Mouse (Mus musculus) embryonic facial prominence, embryonic 11.5 days (tissue): ENCODE results near the gene Rgmb. TPM values are rescaled to one million over a fixed set of nuclear protein-coding genes. Genes with fewer than 3 reads are reported as not detected.

Experiments used
- ATAC-seq: fragments of 200-750 bp; cut with Nextera tagmentation; replicated peaks from 2 replicates; pipeline ENCODE4 v1.8.0; 2017; ENCODE audit warnings: low read depth; ENCODE audit not compliant: insufficient number of reproducible peaks, low FRiP score, low TSS enrichment
- DNase-seq: peaks from one replicate; pipeline ENCODE4 v3.0.0-alpha.2; 2015; ENCODE audit warnings: low spot score
- H3K27ac ChIP-seq: fragments of 300-500 bp; sonication (generic); replicated peaks from 2 replicates; pipeline ENCODE4 v1.5.1; 2014; ENCODE audit warnings: mild to moderate bottlenecking, low read depth, low read length, control low read depth
- H3K27me3 ChIP-seq: fragments of 300-500 bp; sonication (generic); 2 replicates; pipeline ENCODE4 v1.6.1; 2014; ENCODE audit warnings: mild to moderate bottlenecking, low read length, moderate library complexity, mixed read lengths; ENCODE audit not compliant: control insufficient read depth, insufficient read depth
- H3K36me3 ChIP-seq: fragments of 300-500 bp; sonication (generic); replicated peaks from 2 replicates; pipeline ENCODE4 v1.6.1; 2014; ENCODE audit warnings: low read depth, mild to moderate bottlenecking, low read length, moderate library complexity, mixed read lengths; ENCODE audit not compliant: control insufficient read depth, insufficient read depth
- H3K4me1 ChIP-seq: fragments of 300-500 bp; sonication (generic); 2 replicates; pipeline ENCODE4 v1.6.1; 2014; ENCODE audit warnings: low read length, mixed read lengths; ENCODE audit not compliant: control insufficient read depth, insufficient read depth
- H3K4me2 ChIP-seq: fragments of 300-500 bp; sonication (generic); 2 replicates; pipeline ENCODE4 v1.6.1; 2014; ENCODE audit warnings: low read depth, mild to moderate bottlenecking, control low read depth, low read length, moderate library complexity
- H3K4me3 ChIP-seq: fragments of 300-500 bp; sonication (generic); 2 replicates; pipeline ENCODE4 v1.5.1; 2014; ENCODE audit warnings: low read depth, low read length, control low read depth
- H3K9ac ChIP-seq: fragments of 300-500 bp; sonication (generic); replicated peaks from 2 replicates; pipeline ENCODE4 v1.6.1; 2014; ENCODE audit warnings: mild to moderate bottlenecking, control low read depth, low read length
- H3K9me3 ChIP-seq: fragments of 300-500 bp; sonication (generic); replicated peaks from 2 replicates; pipeline ENCODE4 v1.6.1; 2016; ENCODE audit warnings: mild to moderate bottlenecking, low read length, inconsistent platforms, mixed read lengths; ENCODE audit not compliant: control insufficient read depth
- WGBS: fragments of 180-500 bp; shearing (Covaris S2); extraction: QIAGEN DNeasy Blood & Tissue Kit; methylation state at CpG from one replicate; pipeline ENCODE4 v1.1.7; 2014; 5-methylcytosine and 5-hydroxymethylcytosine counted together
- polyA plus RNA-seq: library from polyadenylated mRNA; unstranded; fragments of >200 nt; fragmentation: Nextera tagmentation; extraction: Ambion mirVana; gene quantifications from 2 replicates; pipeline ENCODE4 v1.2.1, GENCODE M21; 2014

Rgmb gene
- 26.0 and 28.9 TPM in 2 replicates for polyA plus RNA-seq

DNA sequence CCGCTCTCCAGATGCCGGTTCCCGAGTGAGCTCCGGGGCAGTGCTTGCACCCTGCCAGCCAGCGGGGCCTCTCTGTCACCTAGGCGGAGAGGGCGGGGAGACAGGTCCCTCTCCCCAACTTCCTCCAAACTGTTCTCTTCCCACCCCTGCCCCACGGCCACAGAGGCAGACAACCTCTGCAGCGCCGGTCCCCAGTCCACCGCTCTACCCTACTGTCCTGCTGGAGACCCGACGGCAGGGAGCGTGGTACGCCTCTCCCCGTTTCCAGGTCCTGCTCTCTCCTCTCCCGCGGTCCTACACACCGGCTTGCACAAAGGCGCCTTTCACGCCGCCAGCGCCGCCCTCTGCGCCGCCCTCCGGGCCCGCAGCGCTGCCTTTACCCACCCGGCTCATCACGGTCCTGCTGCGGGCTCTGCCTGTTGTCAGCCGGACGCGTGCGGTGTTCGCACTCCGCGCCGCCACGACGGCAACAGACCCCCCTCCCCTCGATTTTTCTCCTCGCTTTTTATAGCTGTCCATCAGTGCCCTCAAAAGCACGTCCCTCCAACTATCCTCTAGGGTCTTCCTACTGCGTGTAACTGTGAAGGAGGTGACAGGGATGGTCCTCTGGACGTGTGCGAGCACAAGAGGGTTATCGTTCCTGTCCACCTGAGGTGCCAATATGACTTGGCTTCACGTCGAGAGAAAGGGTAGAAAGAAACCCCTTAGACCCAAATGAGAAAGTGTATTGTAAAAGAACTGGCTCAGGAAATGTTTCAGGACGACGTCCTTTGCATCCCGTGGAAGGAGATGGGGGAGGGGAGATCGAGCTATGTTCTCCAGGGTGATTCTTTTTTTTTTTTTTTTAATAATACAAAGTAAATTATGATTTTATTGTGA, at the start of gene Rgmb:
Gene Rgmb (minus strand): TSS at position 274 of the 879 bp plus-strand sequence.
- peak; percentile 49 for ATAC-seq
- H3K9me3 ChIP-seq = no peaks in the 10 kb centered on the region
- 1% methylated on average over 55 of the region's 55 CpGs for WGBS
- H3K36me3 ChIP-seq = no peaks in the 10 kb centered on the region
- H3K4me2 ChIP-seq = peak within 1 kb of the TSS; percentile 91
- no peaks in the 10 kb centered on the region; the same call in none of the 2 replicates for H3K4me1 ChIP-seq
- peak within 1 kb of the TSS; percentile 80 for H3K27ac ChIP-seq
- H3K27me3 ChIP-seq = no peaks in the 10 kb centered on the region
- peak within 1 kb of the TSS; percentile 77 for H3K9ac ChIP-seq
- peak; percentile 36 for DNase-seq
- H3K4me3 ChIP-seq = peak within 1 kb of the TSS; percentile 59

DNA sequence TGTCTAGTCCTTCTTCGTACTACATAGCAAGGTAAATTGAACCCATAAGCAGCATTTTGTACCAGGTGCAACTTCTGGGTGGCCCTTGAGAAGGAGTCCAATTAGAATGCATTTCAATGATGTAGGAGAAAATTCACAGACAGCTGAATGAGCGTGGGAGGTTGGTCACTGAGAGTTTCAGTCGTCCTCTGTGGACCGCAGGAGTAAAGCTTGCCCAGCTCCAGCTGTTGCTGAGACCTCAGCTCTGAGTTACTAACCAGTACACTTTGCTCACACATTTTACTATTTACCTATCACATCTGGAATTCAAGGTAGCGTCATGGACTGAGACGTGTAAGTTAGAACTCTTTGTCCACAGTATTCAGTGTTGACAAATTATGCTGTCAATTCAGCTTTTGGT, 43.9 kb upstream of the Rgmb start:
- H3K36me3 ChIP-seq = no peaks in the 10 kb centered on the region
- DNase-seq (no peak), ATAC-seq (no peak)
- H3K27me3 ChIP-seq = no peaks in the 10 kb centered on the region
- WGBS = 66% methylated on average over 6 of the region's 6 CpGs
- no peak overlapping the region for H3K4me2 ChIP-seq
- H3K9ac ChIP-seq = no peak overlapping the region
- H3K4me3 ChIP-seq = no peak overlapping the region
- H3K27ac ChIP-seq = no peak overlapping the region
- H3K4me1 ChIP-seq = no peaks in the 10 kb centered on the region
- H3K9me3 ChIP-seq = no peaks in the 10 kb centered on the region

DNA sequence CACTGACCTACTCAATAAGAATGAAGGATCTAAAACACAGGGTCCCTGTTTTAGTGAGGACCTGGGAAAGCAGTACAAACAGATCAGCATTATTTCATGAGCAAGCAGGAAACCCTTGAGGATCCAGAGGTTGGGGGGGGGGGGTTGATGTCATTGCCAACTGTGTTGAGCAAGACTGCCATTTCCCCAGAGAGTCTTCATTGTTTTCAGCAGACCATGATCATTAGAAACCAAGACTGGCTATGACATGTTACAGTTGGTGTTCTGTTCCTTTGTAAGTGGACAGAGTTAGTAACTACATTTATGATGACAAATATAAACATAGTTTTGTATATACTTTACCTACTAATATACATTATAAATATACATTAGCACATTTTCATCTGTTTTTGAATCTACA, 41.3 kb upstream of the Rgmb start:
- no peak for ATAC-seq
- Histone ChIP-seq H3K27ac (no peak overlapping the region), H3K9ac (no peak overlapping the region), H3K9me3 (no peaks in the 10 kb centered on the region), H3K36me3 (no peaks in the 10 kb centered on the region), H3K27me3 (no peaks in the 10 kb centered on the region), H3K4me3 (no peak overlapping the region), H3K4me2 (no peak overlapping the region), H3K4me1 (no peaks in the 10 kb centered on the region)
- no peak for DNase-seq

DNA sequence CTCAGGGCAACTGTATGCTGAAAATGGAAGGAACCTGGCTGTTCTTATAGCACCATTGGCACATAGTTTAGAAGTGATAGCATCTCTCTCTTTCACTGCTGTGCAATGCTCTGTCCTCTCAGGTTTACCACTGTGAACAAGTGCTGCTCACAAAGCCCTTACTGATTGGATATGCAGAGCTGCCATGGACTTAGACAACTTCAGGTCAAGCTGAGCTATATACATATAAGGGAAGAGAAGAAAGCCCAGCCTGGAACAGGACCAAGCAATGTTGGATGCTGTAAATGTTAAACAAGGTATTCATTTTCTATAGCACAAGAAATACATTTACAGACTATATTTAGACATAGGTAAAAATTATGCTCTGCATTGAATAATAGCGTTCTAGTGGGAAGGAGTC, 34.4 kb upstream of the Rgmb start:
- DNase-seq (no peak), ATAC-seq (no peak)
- no peaks in the 10 kb centered on the region for H3K36me3 ChIP-seq
- H3K4me3 ChIP-seq = no peak overlapping the region
- H3K4me1 ChIP-seq = no peaks in the 10 kb centered on the region
- H3K27me3 ChIP-seq = no peaks in the 10 kb centered on the region
- 90% methylated on average over 1 of the region's 1 CpGs for WGBS
- no peak overlapping the region for H3K9ac ChIP-seq
- no peak overlapping the region for H3K27ac ChIP-seq
- H3K4me2 ChIP-seq = no peak overlapping the region
- H3K9me3 ChIP-seq = no peaks in the 10 kb centered on the region

DNA sequence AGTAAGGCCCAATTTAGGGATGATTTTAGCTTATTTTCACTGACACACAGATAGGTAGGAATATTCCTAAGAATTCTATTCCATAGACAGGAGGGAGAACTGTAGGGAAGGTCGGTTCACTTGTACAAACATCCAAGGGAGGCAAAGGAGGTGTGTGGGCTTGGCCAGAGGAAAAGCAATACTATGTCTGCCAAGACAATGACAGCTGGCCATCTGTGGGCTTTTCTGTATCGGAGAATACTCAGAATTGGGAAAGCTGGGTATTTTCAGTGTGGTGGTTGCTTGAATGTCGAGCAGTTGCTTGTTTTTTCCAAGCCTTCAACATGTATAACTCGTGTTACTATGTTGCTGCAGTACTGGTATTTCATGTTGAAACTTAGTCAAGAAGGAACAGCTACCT, 31.5 kb upstream of the Rgmb start:
- Histone ChIP-seq H3K4me3 (no peak overlapping the region), H3K27me3 (no peaks in the 10 kb centered on the region), H3K9me3 (no peaks in the 10 kb centered on the region), H3K36me3 (no peaks in the 10 kb centered on the region), H3K4me1 (no peaks in the 10 kb centered on the region), H3K27ac (no peak overlapping the region), H3K9ac (no peak overlapping the region), H3K4me2 (no peak overlapping the region)
- ATAC-seq = no peak
- DNase-seq = no peak
- 82% methylated on average over 4 of the region's 4 CpGs for WGBS

DNA sequence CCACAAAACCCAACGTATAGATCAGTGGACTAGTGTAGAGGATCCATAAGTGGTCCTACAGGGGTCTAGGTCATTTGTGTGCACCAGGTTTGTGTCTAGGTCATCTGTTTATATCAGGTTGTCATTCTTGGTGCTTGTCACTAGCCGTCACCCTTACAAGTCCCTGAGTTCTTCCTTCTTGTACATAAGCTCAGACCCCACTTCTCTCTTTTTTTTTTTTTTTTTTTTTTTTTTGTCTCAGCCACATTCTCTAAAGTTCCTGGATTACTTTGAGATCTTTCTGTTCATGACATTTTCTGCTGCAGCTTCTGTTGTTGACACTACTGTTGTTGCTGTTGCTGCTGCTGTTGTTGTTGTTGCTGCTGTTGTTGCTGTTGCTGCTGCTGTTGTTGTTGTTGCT, 22.3 kb upstream of the Rgmb start:
- WGBS = 82% methylated on average over 2 of the region's 2 CpGs
- ATAC-seq = no peak
- H3K9me3 ChIP-seq = no peaks in the 10 kb centered on the region

DNA sequence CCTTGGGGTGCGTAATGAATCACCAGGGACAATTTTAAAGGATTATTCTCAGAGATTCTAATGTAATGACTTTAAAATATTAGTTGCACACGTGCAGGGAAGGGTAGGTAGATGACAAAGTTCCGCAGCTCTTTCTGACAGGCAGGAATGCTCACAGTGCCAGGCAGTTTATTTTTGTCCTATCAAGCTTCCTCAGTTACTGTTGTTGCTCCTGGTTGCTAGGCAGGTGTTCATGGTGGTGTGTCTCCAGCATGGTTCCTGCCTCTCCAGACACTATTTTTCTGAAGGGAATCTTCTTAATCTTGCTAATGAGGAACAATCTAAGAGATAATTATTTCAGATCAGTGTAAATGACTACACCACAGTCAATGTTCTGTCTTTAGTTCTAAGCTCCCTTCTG, 19.7 kb upstream of the Rgmb start:
- no peaks in the 10 kb centered on the region for H3K27me3 ChIP-seq
- no peak overlapping the region for H3K4me3 ChIP-seq
- no peaks in the 10 kb centered on the region for H3K36me3 ChIP-seq
- H3K9me3 ChIP-seq = no peaks in the 10 kb centered on the region
- H3K9ac ChIP-seq = no peak overlapping the region
- DNase-seq = no peak
- H3K4me2 ChIP-seq = no peak overlapping the region
- H3K4me1 ChIP-seq = no peaks in the 10 kb centered on the region
- H3K27ac ChIP-seq = no peak overlapping the region
- WGBS = 79% methylated on average over 3 of the region's 3 CpGs
- no peak for ATAC-seq

More for the DNA sequence above, 22.3 kb upstream of the Rgmb start:
- Histone ChIP-seq H3K36me3 (no peaks in the 10 kb centered on the region), H3K4me2 (no peak overlapping the region), H3K4me1 (no peaks in the 10 kb centered on the region), H3K9ac (no peak overlapping the region), H3K4me3 (no peak overlapping the region), H3K27ac (no peak overlapping the region), H3K27me3 (no peaks in the 10 kb centered on the region)
- no peak for DNase-seq

DNA sequence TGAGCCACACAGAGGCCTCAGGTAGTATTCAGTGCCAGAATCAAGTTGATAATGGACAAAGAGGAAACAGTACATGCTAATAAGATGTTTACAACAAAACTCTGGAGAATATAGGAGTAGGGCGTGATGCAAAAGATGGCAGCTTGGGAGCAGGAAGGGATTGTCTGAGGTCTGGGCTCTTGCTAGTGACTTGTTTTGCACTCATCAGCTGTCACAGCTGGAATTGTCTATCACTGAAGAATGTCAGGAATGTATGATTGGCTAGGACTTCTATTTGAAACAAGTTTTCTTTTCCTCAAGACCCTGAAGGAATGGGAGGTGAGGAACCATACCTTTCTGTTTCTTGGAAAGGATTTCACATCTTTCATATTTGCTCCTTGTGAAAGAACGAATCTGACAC, 10.6 kb upstream of the Rgmb start:
- DNase-seq (no peak), ATAC-seq (no peak)
- H3K4me1 ChIP-seq = no peaks in the 10 kb centered on the region
- WGBS = 68% methylated on average over 2 of the region's 2 CpGs
- no peak overlapping the region for H3K27ac ChIP-seq
- H3K9me3 ChIP-seq = no peaks in the 10 kb centered on the region
- no peak overlapping the region for H3K4me3 ChIP-seq
- H3K36me3 ChIP-seq = no peaks in the 10 kb centered on the region
- H3K27me3 ChIP-seq = no peaks in the 10 kb centered on the region
- H3K9ac ChIP-seq = no peak overlapping the region
- no peak overlapping the region for H3K4me2 ChIP-seq
